20 mouse cellular contexts compared by ENCODE assay signal in genomic region chr15:97041182-97041581, GRCm38 (mm10). TPM values are rescaled to one million over a fixed set of nuclear protein-coding genes. Genes with fewer than 3 reads are reported as not detected.
DNase-seq lines count a peak whose midpoint lies in the region; ATAC-seq and TF ChIP-seq lines count a peak whose summit lies in the region.
"Had no signal": no experiment of that assay in that cellular context is flagged by ENCODE, and none has a peak within 500 bp of the region (broad histone marks: within the 10 kb centered on the region; RNA-seq: fewer than 3 reads in every experiment).

No protein-coding gene starts in this region.

- 84% methylated on average over 9 of the region's 9 CpGs for WGBS in heart, embryonic 15.5 days
- 71% methylated on average over 9 of the region's 9 CpGs for WGBS in lung, embryonic 14.5 days
- WGBS in limb, embryonic 13.5 days: 86% methylated on average over 9 of the region's 9 CpGs
- 63% methylated on average over 9 of the region's 9 CpGs for WGBS in liver, embryonic 16.5 days (ENCODE audit: insufficient replicate concordance)

- no peak for ATAC-seq in heart, embryonic 15.5 days (replicated peaks; ENCODE audit: insufficient number of reproducible peaks, insufficient read depth, low FRiP score, low read depth)
- ATAC-seq in lung, embryonic 14.5 days (ENCODE audit: insufficient read depth): no peak
- no peak for ATAC-seq in limb, embryonic 13.5 days (ENCODE audit: low FRiP score, low read depth)
- no peak; the same call in 1 of the 2 replicates for ATAC-seq in liver, embryonic 16.5 days (ENCODE audit: low read depth)
- ATAC-seq in granulocyte monocyte progenitor cell, adult 5-6 weeks (replicated peaks; ENCODE audit: poor library complexity, severe bottlenecking): no peak
- ATAC-seq: midbrain, embryonic 13.5 days had no signal

- no peak for DNase-seq in heart, postnatal 10 days
- DNase-seq in lung, embryonic 14.5 days: no peak
- DNase-seq in lung, adult 18-20 months: no peak
- no peak for DNase-seq in left cerebral cortex, postnatal 14 days (ENCODE audit: low spot score in 2 of 2)
- DNase-seq: cerebellum, adult 18-20 months; kidney, postnatal 36 days; layer of hippocampus, postnatal 36 days; left cerebral cortex, postnatal 4 days; retina, postnatal 1 day; thymus, postnatal 36 days had no signal

- no peak for TF ChIP-seq CTCF in lung, embryonic 14.5 days (IDR thresholded peaks at IDR 0.05; ENCODE audit: low read depth)

- H3K4me2 ChIP-seq in heart, embryonic 15.5 days: no peak overlapping the region
- no peak overlapping the region for H3K4me2 ChIP-seq in lung, embryonic 14.5 days
- no peak overlapping the region for H3K4me2 ChIP-seq in limb, embryonic 13.5 days (replicated peaks)
- H3K4me2 ChIP-seq in liver, embryonic 16.5 days (ENCODE audit: low read depth, low read length): no peak overlapping the region
- H3K4me2 ChIP-seq: embryonic facial prominence, embryonic 15.5 days; forebrain, embryonic 12.5 days; midbrain, embryonic 13.5 days had no signal

- no peak overlapping the region for H3K4me3 ChIP-seq in heart, embryonic 15.5 days
- no peak overlapping the region for H3K4me3 ChIP-seq in lung, embryonic 14.5 days (ENCODE audit: low read depth, low read length)
- H3K4me3 ChIP-seq in limb, embryonic 13.5 days: no peak overlapping the region
- no peak overlapping the region for H3K4me3 ChIP-seq in liver, embryonic 16.5 days (ENCODE audit: low read depth, low read length)
- H3K4me3 ChIP-seq: embryonic facial prominence, embryonic 15.5 days; forebrain, embryonic 12.5 days; midbrain, embryonic 13.5 days; myocyte had no signal

- H3K4me1 ChIP-seq in heart, embryonic 15.5 days (replicated peaks): peaks cover 11% of the 10 kb centered on the region
- H3K4me1 ChIP-seq in lung, embryonic 14.5 days (ENCODE audit: insufficient read depth): peaks cover 20% of the 10 kb centered on the region
- H3K4me1 ChIP-seq in limb, embryonic 13.5 days: peaks cover 40% of the 10 kb centered on the region
- H3K4me1 ChIP-seq in liver, embryonic 16.5 days (ENCODE audit: control insufficient read depth, low read depth, low read length): no peaks in the 10 kb centered on the region; the same call in 1 of the 2 replicates
- H3K4me1 ChIP-seq: forebrain, embryonic 12.5 days; midbrain, embryonic 13.5 days had no signal

- intact Hi-C loops in heart, postnatal 10 days (cut with DNase I): no loop called here
- intact Hi-C loops in left cerebral cortex, postnatal 14 days (cut with DNase I): no loop called here

- H3K9ac ChIP-seq in heart, embryonic 15.5 days: no peak overlapping the region
- no peak overlapping the region for H3K9ac ChIP-seq in lung, embryonic 14.5 days
- no peak overlapping the region for H3K9ac ChIP-seq in limb, embryonic 13.5 days
- H3K9ac ChIP-seq in liver, embryonic 16.5 days (ENCODE audit: low read depth, low read length): no peak overlapping the region
- H3K9ac ChIP-seq: embryonic facial prominence, embryonic 15.5 days; forebrain, embryonic 12.5 days; midbrain, embryonic 13.5 days had no signal

- H3K9me3 ChIP-seq in heart, embryonic 15.5 days (replicated peaks): no peaks in the 10 kb centered on the region
- no peaks in the 10 kb centered on the region for H3K9me3 ChIP-seq in lung, embryonic 14.5 days (ENCODE audit: low read depth, low read length)
- no peaks in the 10 kb centered on the region for H3K9me3 ChIP-seq in limb, embryonic 13.5 days
- no peaks in the 10 kb centered on the region for H3K9me3 ChIP-seq in liver, embryonic 16.5 days (replicated peaks; ENCODE audit: control insufficient read depth, low read length)
- H3K9me3 ChIP-seq: embryonic facial prominence, embryonic 15.5 days; forebrain, embryonic 12.5 days; midbrain, embryonic 13.5 days had no signal

- H3K27me3 ChIP-seq in heart, embryonic 15.5 days: no peaks in the 10 kb centered on the region
- H3K27me3 ChIP-seq in lung, embryonic 14.5 days (ENCODE audit: insufficient read depth, low read length): no peaks in the 10 kb centered on the region
- H3K27me3 ChIP-seq in limb, embryonic 13.5 days: no peaks in the 10 kb centered on the region
- H3K27me3 ChIP-seq in liver, embryonic 16.5 days (ENCODE audit: control insufficient read depth, insufficient read depth, low read depth, low read length): no peaks in the 10 kb centered on the region
- H3K27me3 ChIP-seq: embryonic facial prominence, embryonic 15.5 days; forebrain, embryonic 12.5 days; midbrain, embryonic 13.5 days had no signal

- H3K36me3 ChIP-seq in heart, embryonic 15.5 days: no peaks in the 10 kb centered on the region
- H3K36me3 ChIP-seq in lung, embryonic 14.5 days (ENCODE audit: insufficient read depth): no peaks in the 10 kb centered on the region
- no peaks in the 10 kb centered on the region for H3K36me3 ChIP-seq in limb, embryonic 13.5 days
- no peaks in the 10 kb centered on the region for H3K36me3 ChIP-seq in liver, embryonic 16.5 days (ENCODE audit: control insufficient read depth, insufficient read depth)
- H3K36me3 ChIP-seq: embryonic facial prominence, embryonic 15.5 days; forebrain, embryonic 12.5 days; G1E; midbrain, embryonic 13.5 days had no signal

- H3K27ac ChIP-seq in heart, embryonic 15.5 days: peak overlapping the region; percentile 69
- H3K27ac ChIP-seq in lung, embryonic 14.5 days (ENCODE audit: low read depth): peak overlapping the region; percentile 94
- peak overlapping the region; percentile 63; the same call in 1 of the 2 replicates for H3K27ac ChIP-seq in limb, embryonic 13.5 days
- H3K27ac ChIP-seq in liver, embryonic 16.5 days (ENCODE audit: low read length): peak overlapping the region; percentile 28; the same call in 1 of the 2 replicates
- H3K27ac ChIP-seq: embryonic facial prominence, embryonic 15.5 days; forebrain, embryonic 12.5 days; midbrain, embryonic 13.5 days had no signal

RNA-seq across cellular contexts. Expression of gene Slc38a4, which starts 14.6 kb away (rescaled TPM):
- 94.8 and 103 TPM in 2 replicates for polyA plus RNA-seq in heart, embryonic 15.5 days (2015; fragmentation: Nextera tagmentation; extraction: Ambion mirVana)
- 10 to 100 TPM; 61.5 to 61.8 TPM for total RNA-seq in heart, postnatal 10 days (2021)
- 92.3 and 93.8 TPM in 2 replicates for polyA plus RNA-seq in lung, embryonic 14.5 days (2014; fragmentation: Nextera tagmentation; extraction: Ambion mirVana)
- polyA plus RNA-seq in limb, embryonic 13.5 days (2015; fragmentation: Nextera tagmentation; extraction: Ambion mirVana): 76.7 and 85.9 TPM in 2 replicates
- 78.4 and 83.8 TPM in 2 replicates for polyA plus RNA-seq in liver, embryonic 16.5 days (2015; fragmentation: Nextera tagmentation; extraction: Ambion mirVana)
- total RNA-seq in granulocyte monocyte progenitor cell, adult 5-6 weeks (2014; fragmentation: Nextera tagmentation): not detected in 2 replicates
- total RNA-seq in granulocyte monocyte progenitor cell, adult 5-6 weeks (2017): not detected in 2 replicates
- 1 to 10 TPM; 1.3 to 1.5 TPM for total RNA-seq in left cerebral cortex, postnatal 14 days (2021)
- total RNA-seq: neutrophil, adult 5-6 weeks had no signal
- polyA plus RNA-seq: G1E had no signal

Comparison
In these comparisons a context has a peak if more than half of its experiments do, and no peak if none do; other contexts are left out.
1. H3K27ac ChIP-seq: peak in every context shown above with its lines; median percentile 94 in lung, embryonic 14.5 days; 69 in heart, embryonic 15.5 days; 63 in limb, embryonic 13.5 days; 28 in liver, embryonic 16.5 days.